Mouse (Mus musculus) MN1 (cell line): ENCODE results near the gene Tgm2.

ENCODE experiments used
- DNase-seq: peaks from one replicate; pipeline ENCODE4 v3.0.0-alpha.2; 2016; ENCODE audit warnings: low spot score

The Tgm2 gene

DNA sequence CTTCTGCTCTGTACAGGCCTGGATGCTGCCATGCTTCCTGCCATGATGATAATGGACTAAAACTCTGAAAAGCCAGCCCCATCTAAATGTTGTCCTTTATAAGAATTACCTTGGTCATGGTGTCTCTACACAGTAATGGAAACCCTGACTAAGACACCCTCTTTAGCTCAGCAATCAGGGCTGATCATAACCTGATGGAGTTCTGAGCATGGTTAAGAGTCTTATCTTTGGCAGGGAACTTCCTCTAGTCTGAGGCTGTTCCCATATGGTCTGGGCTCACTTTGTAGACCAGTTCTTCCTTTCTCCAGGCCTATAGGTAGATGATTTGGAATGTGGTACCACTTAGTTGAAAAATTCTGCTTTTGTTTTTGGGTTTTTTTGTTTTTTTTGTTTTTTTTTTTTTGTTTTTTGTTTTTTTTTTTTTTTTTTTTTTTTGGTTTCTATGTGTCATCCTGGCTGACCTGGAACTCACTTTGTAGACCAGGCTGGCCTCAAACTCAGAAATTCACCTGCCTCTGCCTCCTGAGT, 77.7 kb downstream of the Tgm2 start:
- no peak for DNase-seq

GRCm38 (mm10) chr2:158067260-158067824, 78.9 kb downstream of the Tgm2 start:
- DNase-seq: no peak

DNA sequence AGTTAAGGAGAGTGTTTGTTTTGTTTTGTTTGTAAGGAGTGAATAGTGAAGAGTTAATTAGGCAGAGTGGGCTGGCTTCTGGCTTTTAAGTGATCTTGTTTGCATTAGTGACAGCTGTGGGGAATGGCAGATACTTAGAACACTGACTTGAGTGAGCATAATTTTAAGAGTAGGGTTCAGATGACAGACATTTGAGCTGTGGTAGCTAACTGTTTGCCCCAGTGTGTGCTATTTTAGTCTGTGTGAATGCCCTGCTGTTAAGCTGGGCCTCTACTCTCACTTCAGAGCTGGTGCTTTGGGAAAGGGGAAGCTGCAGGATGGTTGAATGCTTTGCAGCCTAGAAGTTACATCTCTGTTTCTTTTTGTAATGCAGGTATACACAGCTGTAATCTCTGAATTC, 79.8 kb downstream of the Tgm2 start:
- DNase-seq: no peak
